Mouse (Mus musculus) adrenal gland, adult 18-20 months (tissue): Measurements from ENCODE around the gene Hoxb2. TPM values are rescaled to one million over a fixed set of nuclear protein-coding genes. Genes with fewer than 3 reads are reported as not detected.
A peak's percentile ranks its signal among the peaks of the same experiment; 100 is the strongest.

Source experiments
- DNase-seq, 2 experiments: peaks; one replicate each; pipeline ENCODE4 v3.0.0; 2021 to 2022; ENCODE audit warnings: low spot score in 2 of 2
- total RNA-seq, 2 experiments: library from RNA; stranded (reverse); gene quantifications; 1 replicate in 1 of 2; 2 replicates in 1 of 2; pipeline ENCODE4 v1.2.3; 2021

Gene Hoxb2
- total RNA-seq, 2 experiments from 2014 or later = 17.1 to 21.5 TPM

- no peak for DNase-seq
Observed at GRCm38 (mm10) chr11:96348988-96349387, 1.3 kb upstream of the Hoxb2 start.

GRCm38 (mm10) chr11:96349491-96350340, 609 bp upstream of the Hoxb2 start:
- peak; percentile 42 to 57 for DNase-seq

GRCm38 (mm10) chr11:96350791-96351190, 466 bp downstream of the Hoxb2 start:
- no peak for DNase-seq

GRCm38 (mm10) chr11:96351312-96351711, 987 bp downstream of the Hoxb2 start:
- DNase-seq = peak; percentile 28 to 35

GRCm38 (mm10) chr11:96351831-96352230, 1.5 kb downstream of the Hoxb2 start:
- DNase-seq = peak; percentile 55 to 74

DNA sequence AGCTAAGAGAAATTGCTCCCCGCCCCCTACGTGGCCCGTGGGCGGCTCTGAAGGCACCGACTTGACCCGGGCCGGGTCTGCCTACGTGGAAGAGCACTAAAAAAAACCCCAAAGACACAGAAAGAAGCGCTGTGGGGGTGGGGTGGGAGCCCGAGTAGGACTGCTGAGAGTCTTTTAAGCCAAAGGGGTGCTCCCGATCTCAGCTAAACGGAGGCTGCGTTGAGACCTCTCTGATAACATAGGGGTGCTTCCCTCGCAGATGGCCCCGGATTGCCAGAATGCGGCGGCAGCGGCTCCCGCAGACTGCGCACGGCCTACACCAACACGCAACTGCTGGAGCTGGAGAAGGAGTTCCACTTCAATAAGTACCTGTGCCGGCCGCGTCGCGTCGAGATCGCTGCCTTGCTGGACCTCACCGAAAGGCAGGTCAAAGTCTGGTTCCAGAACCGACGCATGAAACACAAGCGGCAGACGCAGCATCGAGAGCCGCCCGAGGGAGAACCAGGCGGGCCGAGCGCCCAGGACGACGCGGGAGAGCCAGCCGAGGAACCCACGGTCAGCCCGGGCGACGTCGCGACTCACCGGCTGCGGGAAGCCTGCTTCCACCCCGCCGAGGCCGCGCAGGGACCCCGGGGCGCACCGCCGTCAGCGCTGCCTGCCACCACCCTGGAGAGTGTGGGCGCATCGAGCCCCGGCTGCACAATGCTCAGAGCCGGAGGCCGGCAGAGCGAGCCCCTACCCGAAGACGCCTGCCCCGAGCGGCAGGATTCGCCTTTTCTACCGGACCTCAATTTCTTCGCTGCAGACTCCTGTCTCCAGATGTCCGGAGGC, 2.6 kb downstream of the Hoxb2 start:
- DNase-seq = peak; percentile 57 to 69

- DNase-seq = no peak
Observed at GRCm38 (mm10) chr11:96353522-96353841, 3.2 kb downstream of the Hoxb2 start.

DNA sequence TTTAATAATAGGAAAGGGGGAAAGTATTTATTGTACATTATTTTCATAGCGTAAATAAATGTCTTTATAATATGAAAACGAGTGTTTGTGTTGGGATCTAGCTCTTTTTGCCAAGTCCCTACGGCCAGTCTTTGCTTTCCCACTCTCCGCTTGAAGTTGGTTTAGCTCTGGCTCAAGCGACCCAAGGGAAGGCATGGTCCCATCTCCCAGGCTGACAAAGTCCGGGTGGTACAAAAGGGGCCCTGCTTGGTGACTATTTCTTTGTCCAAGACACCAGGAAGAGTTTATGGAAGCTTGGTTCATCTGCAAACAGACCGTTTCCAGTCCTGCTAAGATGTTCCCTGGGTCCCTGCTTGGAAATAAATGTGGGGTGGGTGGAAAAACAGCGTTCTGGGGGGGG, 3.6 kb downstream of the Hoxb2 start:
- DNase-seq = peak; percentile 35 to 46

GRCm38 (mm10) chr11:96354376-96354775, 4.1 kb downstream of the Hoxb2 start:
- DNase-seq = peak; percentile 44 to 65

GRCm38 (mm10) chr11:96354801-96355311, 4.5 kb downstream of the Hoxb2 start:
- DNase-seq = peak in 1 of 2 experiments; percentile 21

DNA sequence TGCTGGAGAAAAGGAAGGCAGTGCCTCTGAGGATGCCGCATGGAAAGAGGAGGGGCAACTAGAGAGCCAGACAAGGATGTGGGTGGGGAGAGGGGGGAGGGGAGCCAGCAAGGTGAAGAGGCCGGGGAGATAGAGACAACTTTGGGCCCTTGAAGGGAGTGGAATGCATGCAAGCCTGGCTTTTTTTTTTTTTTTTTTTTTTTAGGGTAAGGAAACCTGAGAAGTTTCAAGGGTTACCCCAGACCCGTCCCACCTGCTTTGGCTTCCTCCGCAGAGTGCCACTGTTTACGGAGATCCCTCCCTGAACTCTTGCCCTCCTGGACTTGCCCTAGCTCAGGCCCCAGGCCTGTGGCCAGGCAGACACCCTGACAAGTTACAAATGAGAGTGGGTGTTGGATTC, 13.5 kb downstream of the Hoxb2 start:
- no peak for DNase-seq

DNA sequence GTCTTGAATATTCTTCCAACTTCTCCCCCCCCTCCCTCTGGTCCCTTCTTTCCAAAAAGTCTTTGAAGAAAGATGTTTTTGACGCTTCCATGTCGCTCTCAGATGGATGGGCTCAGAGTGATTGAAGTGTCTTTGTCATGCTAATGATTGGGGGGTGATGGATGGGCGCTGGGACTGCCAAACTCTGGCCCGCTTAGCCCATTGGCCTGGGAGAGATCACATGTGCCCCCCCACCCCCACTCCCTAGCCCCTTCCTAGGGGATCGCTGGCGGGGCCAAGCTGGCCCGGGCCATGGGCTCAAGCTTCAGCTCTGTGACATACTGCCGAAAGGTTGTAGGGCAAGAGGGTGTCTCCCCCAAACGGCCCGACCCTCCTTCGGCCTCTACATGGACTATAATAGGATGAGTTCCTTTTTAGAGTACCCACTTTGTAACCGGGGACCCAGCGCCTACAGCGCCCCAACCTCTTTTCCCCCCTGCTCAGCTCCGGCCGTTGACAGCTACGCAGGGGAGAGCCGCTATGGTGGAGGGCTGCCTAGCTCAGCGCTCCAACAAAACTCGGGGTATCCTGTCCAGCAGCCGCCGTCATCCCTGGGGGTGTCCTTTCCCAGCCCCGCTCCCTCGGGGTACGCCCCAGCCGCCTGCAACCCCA, 15.2 kb downstream of the Hoxb2 start, which contains the start of gene Hoxb1:
Gene Hoxb1 (plus strand): TSS at position 312 of the 651 bp plus-strand sequence.
- no peak for DNase-seq

- DNase-seq = no peak
Observed at GRCm38 (mm10) chr11:96366092-96367041, 16.0 kb downstream of the Hoxb2 start.

DNA sequence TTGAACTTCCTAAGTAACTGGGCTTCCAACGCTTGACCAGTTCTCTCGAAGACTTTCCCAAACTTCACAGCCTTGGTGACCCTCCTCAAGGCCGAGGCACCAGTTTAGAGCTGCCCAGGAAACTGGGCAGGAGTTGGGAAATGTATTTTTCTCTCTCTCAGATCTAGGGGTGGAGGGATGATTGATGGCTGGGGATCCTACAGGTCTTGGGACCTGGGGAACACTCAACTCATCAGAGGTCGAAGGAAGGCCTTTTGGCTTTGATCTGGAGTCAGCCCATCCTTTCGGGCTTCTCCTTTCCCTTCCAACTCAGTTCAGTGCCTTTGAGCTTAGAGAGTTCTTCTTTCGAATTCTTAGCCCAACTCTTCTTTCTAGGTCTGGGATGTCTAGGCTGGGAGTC, 16.8 kb downstream of the Hoxb2 start:
- DNase-seq = no peak

DNA sequence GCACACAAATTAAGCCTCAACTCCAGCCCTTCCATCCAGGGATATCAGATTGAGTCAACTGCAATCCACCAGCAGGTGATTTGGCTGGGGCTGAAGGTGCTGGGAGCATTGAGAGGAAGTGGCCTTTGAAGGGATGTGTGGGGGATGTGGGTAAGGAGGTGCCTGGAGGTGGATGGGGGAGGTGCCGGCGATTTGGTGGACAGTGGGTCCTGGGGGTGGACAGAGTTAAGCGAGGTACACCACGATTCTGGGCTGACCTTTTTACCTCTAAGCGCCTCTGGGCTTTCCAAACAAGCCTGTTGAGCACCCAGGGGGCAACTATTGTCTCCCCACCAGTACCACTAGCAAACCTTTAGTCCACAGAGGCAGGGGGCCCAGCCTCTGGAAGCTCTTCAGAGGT, 18.4 kb downstream of the Hoxb2 start:
- DNase-seq = no peak

DNA sequence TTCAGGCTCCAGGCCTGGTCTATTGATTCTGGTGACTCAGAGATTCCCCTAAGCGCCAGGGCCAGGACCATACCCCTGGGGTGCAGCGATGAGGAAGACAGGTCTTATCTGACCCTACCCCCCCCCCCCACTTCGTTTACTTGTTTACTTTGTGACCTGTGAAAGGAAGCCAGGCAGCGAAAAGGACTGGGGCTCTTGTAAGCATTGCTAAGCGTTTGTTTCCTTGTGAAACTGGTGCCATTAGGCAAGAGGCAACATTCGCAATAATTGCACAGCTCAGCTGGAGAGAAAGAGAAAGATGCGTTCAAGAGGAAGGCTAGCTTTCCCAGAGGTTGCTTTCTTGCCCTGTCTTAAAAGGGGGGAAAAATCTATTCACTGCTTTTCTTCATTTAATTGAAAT, 18.8 kb downstream of the Hoxb2 start:
- no peak for DNase-seq

- DNase-seq = no peak
Observed at GRCm38 (mm10) chr11:96371726-96372125, 21.4 kb downstream of the Hoxb2 start.

DNA sequence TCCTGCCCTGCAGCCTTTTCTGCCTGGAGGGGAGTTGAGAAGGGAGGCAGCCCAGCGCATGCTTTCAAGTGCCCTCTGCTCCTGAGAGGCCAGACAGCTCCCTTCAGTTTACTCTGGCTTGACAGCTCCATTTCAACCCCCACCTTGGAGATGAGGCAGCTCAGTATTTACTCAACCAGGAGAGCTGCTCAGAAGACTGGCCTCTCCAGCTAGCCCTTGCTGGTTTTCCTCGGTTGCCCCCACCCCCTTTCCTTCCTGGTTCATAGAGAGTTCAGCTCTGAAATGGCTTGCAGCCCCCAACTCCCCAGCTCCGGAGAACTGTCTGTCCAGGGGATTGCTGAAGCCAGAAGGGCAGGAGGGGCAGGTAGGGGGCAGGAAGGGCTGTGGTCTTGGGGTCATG, 22.2 kb downstream of the Hoxb2 start:
- DNase-seq = no peak

DNA sequence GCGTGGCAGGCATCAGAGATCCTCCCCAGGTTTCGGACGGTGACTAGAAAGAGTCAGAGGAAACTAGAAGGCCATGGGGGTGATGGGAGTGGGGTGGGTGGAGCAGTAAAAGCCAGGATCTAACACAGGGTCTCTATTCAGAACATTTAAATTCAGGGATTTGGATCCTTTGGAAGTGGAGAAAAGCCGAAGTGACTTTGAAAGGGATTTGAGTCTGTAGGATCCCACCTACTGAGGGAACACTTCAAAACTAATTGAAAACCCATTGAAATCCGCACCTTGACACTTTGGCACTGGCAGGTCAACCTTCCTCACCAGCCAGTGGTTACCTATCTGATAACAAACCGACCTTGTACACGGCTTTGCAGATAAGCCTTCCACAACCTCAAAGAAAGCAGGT, 24.5 kb downstream of the Hoxb2 start:
- no peak for DNase-seq

DNA sequence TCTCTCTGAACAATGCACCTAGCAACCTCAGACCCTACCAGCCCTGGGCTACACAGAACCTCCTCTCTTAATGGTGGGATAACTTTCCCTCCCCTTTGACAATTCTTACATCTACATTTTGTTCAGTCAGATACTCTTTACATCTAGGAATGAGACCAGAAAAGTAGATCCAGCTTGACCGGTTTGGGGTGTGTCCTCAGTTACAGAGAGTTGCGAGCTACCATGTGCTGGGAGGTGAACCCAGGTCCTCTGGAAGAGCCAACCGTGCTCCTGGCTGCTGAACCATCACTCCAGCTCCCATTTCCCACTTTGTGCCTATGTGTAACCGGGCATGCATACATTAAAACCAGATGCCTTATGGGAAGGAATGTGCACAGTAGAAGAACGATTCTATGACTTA, 33.1 kb downstream of the Hoxb2 start:
- DNase-seq = no peak
